Mouse (Mus musculus) hindbrain, postnatal 0 days (tissue): ENCODE results near the gene Cd320. TPM values are rescaled to one million over a fixed set of nuclear protein-coding genes. Genes with fewer than 3 reads are reported as not detected.
"Not testable (repeated sequence)": the region's sequence is repeated elsewhere in the genome, so short reads cannot be mapped to it uniquely, and the experiment has no call there.

Experiments used
- ATAC-seq: fragments of 200-750 bp; cut with Nextera tagmentation; 2 replicates; pipeline ENCODE4 v1.8.0; 2017; ENCODE audit warnings: mild to moderate bottlenecking, moderate TSS enrichment, moderate library complexity
- DNase-seq: peaks from one replicate; pipeline ENCODE4 v3.0.0-alpha.2; 2015; ENCODE audit warnings: low spot score
- H3K27ac ChIP-seq: fragments of 300-500 bp; sonication (generic); 2 replicates; pipeline ENCODE4 v1.5.1; 2014; ENCODE audit warnings: mild to moderate bottlenecking
- H3K27me3 ChIP-seq: fragments of 300-500 bp; sonication (generic); 2 replicates; pipeline ENCODE4 v1.6.1; 2014; ENCODE audit warnings: low read length, mixed read lengths; ENCODE audit not compliant: insufficient read depth
- H3K36me3 ChIP-seq: fragments of 300-500 bp; sonication (generic); 2 replicates; pipeline ENCODE4 v1.6.1; 2014; ENCODE audit warnings: low read length, mixed read lengths; ENCODE audit not compliant: insufficient read depth
- H3K4me1 ChIP-seq: fragments of 300-500 bp; sonication (generic); 2 replicates; pipeline ENCODE4 v1.6.1; 2014; ENCODE audit warnings: antibody characterized with exemption, low read length, mixed read lengths; ENCODE audit not compliant: insufficient read depth
- H3K4me2 ChIP-seq: fragments of 300-500 bp; sonication (generic); 2 replicates; pipeline ENCODE4 v1.6.1; 2014; ENCODE audit warnings: low read depth, mild to moderate bottlenecking, low read length, moderate library complexity, mixed read lengths
- H3K4me3 ChIP-seq: fragments of 300-500 bp; sonication (generic); 2 replicates; pipeline ENCODE4 v1.5.1; 2014; ENCODE audit warnings: low read length
- H3K9ac ChIP-seq: fragments of 300-500 bp; sonication (generic); replicated peaks from 2 replicates; pipeline ENCODE4 v1.6.1; 2014; ENCODE audit warnings: mild to moderate bottlenecking, low read length, moderate library complexity, mixed read lengths
- H3K9me3 ChIP-seq: fragments of 300-500 bp; sonication (generic); 2 replicates; pipeline ENCODE4 v1.6.1; 2016; ENCODE audit warnings: low read length, mixed read lengths
- CTCF ChIP-seq: IDR thresholded peaks from 2 replicates; pipeline ENCODE4 v1.5.1; 2016; ENCODE audit warnings: antibody characterized with exemption, control low read depth, low read depth
- WGBS: fragments of 180-500 bp; shearing (Covaris S2); extraction: QIAGEN DNeasy Blood & Tissue Kit; methylation state at CpG from one replicate; pipeline ENCODE4 v1.1.7; 2014; 5-methylcytosine and 5-hydroxymethylcytosine counted together
- polyA plus RNA-seq: library from polyadenylated mRNA; unstranded; fragments of >200 nt; fragmentation: Nextera tagmentation; extraction: Ambion mirVana; gene quantifications from 2 replicates; pipeline ENCODE4 v1.2.1, GENCODE M21; 2015
- total RNA-seq: library from RNA; depleted of rRNA; stranded (reverse); fragments of >200 nt; gene quantifications from 2 replicates; pipeline ENCODE4 v1.2.3, GENCODE M21; 2014

The Cd320 gene
- total and polyA plus RNA-seq, 2 experiments from 2014 or later: 26.0 to 55.7 TPM

DNA sequence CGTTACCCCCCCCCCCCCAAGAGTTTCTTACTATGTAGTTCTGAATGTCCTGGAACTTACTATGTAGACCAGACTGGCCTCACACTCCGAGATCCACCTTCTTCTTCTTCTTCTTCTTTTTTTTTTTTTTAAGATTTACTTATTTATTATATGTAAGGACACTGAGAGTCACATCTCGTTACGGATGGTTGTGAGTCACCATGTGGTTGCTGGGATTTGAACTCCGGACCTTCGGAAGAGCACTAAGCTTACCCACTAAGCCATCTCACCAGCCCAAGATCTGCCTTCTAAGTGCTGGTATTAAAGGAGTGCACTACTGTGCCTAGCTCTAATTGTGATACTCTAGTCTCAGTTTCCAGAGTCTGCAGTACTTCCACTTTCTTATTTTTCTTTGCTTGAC is 27.5 kb upstream of the Cd320 start:
- no peaks in the 10 kb centered on the region for H3K9me3 ChIP-seq
- no peaks in the 10 kb centered on the region for H3K27me3 ChIP-seq
- 92% methylated on average over 6 of the region's 6 CpGs for WGBS
- no peak overlapping the region for H3K4me3 ChIP-seq
- TF ChIP-seq CTCF: no peak
- DNase-seq (no peak), ATAC-seq (no peak)
- H3K4me1 ChIP-seq: peaks cover 10% of the 10 kb centered on the region
- H3K4me2 ChIP-seq: no peak overlapping the region
- no peak overlapping the region for H3K27ac ChIP-seq
- no peak overlapping the region for H3K9ac ChIP-seq
- H3K36me3 ChIP-seq: peaks cover 2% of the 10 kb centered on the region; the same call in 1 of the 2 replicates

DNA sequence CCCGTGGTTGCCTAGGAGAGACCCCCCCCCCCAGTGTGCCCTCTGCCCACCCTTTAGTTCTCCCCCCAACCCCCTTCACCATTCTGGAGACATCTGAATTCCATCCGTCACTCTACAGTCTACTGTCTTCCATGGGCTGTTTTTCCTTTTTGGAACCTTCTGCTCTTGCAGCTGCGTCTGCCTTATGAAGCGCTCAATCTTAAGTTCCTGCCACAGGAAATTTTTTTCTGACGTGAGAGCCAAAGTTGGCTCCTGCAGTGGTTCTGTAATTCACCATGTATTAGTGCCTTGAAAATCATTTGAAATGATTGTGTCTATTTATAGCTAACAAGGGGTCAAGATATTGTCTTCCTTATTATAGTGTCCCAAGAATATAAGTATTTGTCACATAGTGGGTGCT is 26.3 kb upstream of the Cd320 start:
- DNase-seq: no peak
- Histone ChIP-seq H3K36me3 (peaks cover 14% of the 10 kb centered on the region; the same call in 1 of the 2 replicates), H3K9me3 (no peaks in the 10 kb centered on the region), H3K27me3 (no peaks in the 10 kb centered on the region), H3K4me3 (peak overlapping the region; percentile 55; the same call in 1 of the 2 replicates), H3K4me1 (peaks cover 10% of the 10 kb centered on the region), H3K9ac (peak overlapping the region; percentile 79), H3K27ac (peak overlapping the region; percentile 91), H3K4me2 (peak overlapping the region; percentile 90)
- no peak for TF ChIP-seq CTCF
- 53% methylated on average over 5 of the region's 5 CpGs for WGBS
- ATAC-seq: no peak

DNA sequence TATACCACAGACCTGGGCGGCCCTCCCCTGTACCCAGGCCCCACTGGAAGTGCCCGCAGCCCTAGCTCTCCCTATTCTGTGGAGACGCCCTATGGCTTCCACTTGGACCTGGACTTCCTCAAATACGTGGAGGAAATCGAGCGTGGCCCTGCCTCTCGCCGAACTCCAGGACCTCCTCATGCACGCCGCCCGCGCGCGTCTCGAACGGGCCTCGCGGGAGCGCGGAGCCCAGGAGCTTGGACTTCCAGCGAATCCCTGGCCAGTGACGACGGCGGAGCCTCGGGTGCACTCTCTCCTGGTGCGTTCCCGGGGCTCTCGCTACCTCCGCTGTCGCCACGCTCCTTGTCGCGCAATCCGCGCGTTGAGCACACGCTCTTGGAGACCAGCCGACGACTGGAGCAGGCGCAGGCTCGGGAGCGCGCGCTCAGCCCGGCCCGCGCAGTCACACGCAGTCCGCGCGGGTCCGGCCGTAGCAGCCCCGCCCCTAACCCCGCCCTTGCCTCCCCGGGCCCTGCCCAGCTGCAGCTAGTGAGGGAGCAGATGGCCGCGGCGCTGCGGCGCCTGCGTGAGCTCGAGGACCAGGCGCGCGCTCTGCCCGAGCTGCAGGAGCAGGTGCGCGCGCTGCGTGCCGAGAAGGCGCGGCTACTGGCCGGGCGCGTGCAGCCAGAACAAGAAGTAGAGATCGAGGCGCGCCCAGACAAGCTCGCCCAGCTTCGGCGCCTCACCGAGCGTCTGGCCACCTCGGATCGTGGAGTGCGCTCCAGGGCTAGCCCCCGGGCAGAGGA is 25.5 kb upstream of the Cd320 start:
- ATAC-seq (peak; percentile 98), DNase-seq (peak; percentile 98)
- peaks cover 10% of the 10 kb centered on the region for H3K4me1 ChIP-seq
- H3K4me3 ChIP-seq: peak overlapping the region; percentile 55
- H3K36me3 ChIP-seq: peaks cover 20% of the 10 kb centered on the region; the same call in 1 of the 2 replicates
- H3K9ac ChIP-seq: peak overlapping the region; percentile 79
- TF ChIP-seq CTCF: no peak
- under 1% methylated on average over 89 of the region's 89 CpGs for WGBS
- H3K27ac ChIP-seq: peak overlapping the region; percentile 91
- peak overlapping the region; percentile 90 for H3K4me2 ChIP-seq
- H3K9me3 ChIP-seq: no peaks in the 10 kb centered on the region
- H3K27me3 ChIP-seq: no peaks in the 10 kb centered on the region

DNA sequence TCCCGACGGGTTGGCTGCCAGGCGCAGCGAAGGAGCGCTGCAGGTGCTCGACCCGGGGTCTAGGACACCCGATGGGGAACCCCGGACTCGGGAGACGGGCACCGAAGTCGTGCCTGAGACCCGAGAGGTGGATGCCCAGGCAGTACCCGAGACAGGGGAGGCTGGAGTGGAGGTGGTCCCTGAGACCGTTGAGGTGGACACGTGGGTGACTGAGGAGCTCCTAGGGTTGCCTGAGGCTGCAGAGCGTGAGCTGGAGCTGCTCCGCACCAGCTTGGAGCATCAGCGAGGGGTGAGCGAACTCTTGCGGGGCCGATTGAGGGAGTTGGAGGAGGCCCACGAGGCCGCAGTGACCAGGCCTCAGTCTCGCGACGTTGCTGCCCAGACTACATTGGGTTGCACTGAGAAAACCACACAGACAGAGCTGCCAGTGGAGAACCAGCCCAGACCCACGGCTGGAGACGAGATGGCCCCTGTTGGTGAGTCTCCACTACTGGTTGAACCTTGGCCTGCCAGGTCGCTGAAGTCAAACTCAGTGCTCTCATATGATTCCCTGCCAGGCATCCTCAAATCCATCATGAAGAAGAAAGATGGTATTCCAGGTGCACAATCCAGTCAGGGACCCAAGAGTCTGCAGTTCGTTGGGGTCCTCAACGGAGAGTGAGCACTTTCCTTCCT is 24.8 kb upstream of the Cd320 start:
- DNase-seq (peak; percentile 40), ATAC-seq (peak; percentile 58)
- Histone ChIP-seq H3K4me1 (peaks cover 14% of the 10 kb centered on the region), H3K9me3 (no peaks in the 10 kb centered on the region), H3K4me3 (peak overlapping the region; percentile 55), H3K4me2 (peak overlapping the region; percentile 90), H3K36me3 (peaks cover 20% of the 10 kb centered on the region; the same call in 1 of the 2 replicates), H3K9ac (peak overlapping the region; percentile 79), H3K27ac (peak overlapping the region; percentile 91), H3K27me3 (no peaks in the 10 kb centered on the region)
- no peak for TF ChIP-seq CTCF
- WGBS: 16% methylated on average over 33 of the region's 33 CpGs

DNA sequence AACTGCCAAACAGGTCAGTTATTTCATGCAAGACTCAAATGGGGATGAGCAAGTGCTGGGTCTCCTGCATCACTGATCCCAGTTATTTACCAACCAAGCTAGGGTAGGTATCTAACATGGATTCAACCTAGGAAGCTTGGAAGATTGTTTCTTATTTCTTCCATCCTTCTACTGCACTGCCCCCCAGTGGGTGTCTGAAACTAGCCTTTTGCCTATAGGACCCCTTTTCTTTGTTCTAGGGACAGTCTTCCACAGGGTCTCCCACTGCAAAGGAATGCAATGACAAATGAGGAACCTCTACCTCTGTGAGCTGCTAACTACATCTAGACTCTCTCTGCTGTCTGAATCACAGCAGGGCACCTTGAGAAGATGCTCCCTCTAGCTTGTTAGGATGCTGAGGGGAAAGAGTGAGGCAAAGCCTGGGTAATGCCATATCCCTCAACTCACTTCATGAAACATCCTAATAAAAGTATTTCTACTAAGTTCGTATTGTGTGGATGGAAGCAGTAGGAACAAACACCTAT is 20.4 kb upstream of the Cd320 start:
- WGBS: 97% methylated on average over 1 of the region's 1 CpGs
- Histone ChIP-seq H3K27me3 (no peaks in the 10 kb centered on the region), H3K9me3 (no peaks in the 10 kb centered on the region), H3K4me2 (no peak overlapping the region), H3K36me3 (peaks cover 20% of the 10 kb centered on the region; the same call in 1 of the 2 replicates), H3K9ac (no peak overlapping the region), H3K4me1 (peaks cover 21% of the 10 kb centered on the region), H3K4me3 (no peak overlapping the region; the same call in 1 of the 2 replicates), H3K27ac (no peak overlapping the region)
- DNase-seq: no peak
- no peak for ATAC-seq
- peak; percentile 38 for TF ChIP-seq CTCF

DNA sequence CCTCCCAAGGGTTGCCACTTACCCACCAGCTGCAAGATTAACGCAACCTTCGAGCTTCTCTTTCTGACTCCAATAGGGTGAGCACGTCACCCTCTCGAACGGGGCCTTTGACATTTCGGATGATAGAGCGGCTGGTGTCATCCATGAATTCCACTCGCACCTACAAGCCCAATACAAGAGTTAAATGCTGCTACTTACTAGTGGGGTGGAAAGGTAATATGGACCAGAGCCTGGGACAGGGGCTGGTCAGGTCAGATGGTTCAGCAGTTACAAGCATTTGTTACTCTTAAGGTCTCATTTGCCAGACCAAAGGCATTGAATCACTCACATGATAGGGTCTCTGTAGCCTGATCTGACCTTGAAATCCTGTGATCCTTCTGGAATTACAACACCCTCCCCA is 19.7 kb upstream of the Cd320 start:
- H3K9ac ChIP-seq: peak overlapping the region; percentile 79
- H3K4me2 ChIP-seq: peak overlapping the region; percentile 88
- ATAC-seq, H3K27me3 ChIP-seq, DNase-seq, H3K9me3 ChIP-seq: not testable (repeated sequence)
- peaks cover 16% of the 10 kb centered on the region for H3K4me1 ChIP-seq
- 86% methylated on average over 8 of the region's 8 CpGs for WGBS
- H3K27ac ChIP-seq: peak overlapping the region; percentile 82; the same call in 1 of the 2 replicates
- H3K36me3 ChIP-seq: peaks cover 20% of the 10 kb centered on the region; the same call in 1 of the 2 replicates
- peak overlapping the region; percentile 79 for H3K4me3 ChIP-seq
